Mouse (Mus musculus) C2C12 (cell line): ENCODE data around the gene Tanc1. TPM values are rescaled to one million over a fixed set of nuclear protein-coding genes. Genes with fewer than 3 reads are reported as not detected.

Experiments
- H3K27me3 ChIP-seq: one replicate; pipeline ENCODE4 v1.6.1; 2011; ENCODE audit not compliant: control insufficient read depth, insufficient read depth, insufficient read length
- H3K36me3 ChIP-seq: one replicate; pipeline ENCODE4 v1.6.1; 2011; ENCODE audit not compliant: control insufficient read depth, insufficient read depth
- H3K4me3 ChIP-seq: one replicate; pipeline ENCODE4 v1.5.1; 2011; ENCODE audit warnings: mild to moderate bottlenecking, control low read depth; ENCODE audit not compliant: poor library complexity, insufficient read depth, severe bottlenecking
- H3K79me2 ChIP-seq: one replicate; pipeline ENCODE4 v1.6.1; 2011; ENCODE audit not compliant: control insufficient read depth, insufficient read depth
- H3K79me3 ChIP-seq: one replicate; pipeline ENCODE4 v1.6.1; 2011; ENCODE audit warnings: low read depth, control low read depth
- H3ac ChIP-seq: one replicate; pipeline ENCODE3; 2011; ENCODE audit warnings: low read depth; ENCODE audit not compliant: control insufficient read depth, insufficient read length
- CEBPB ChIP-seq: IDR thresholded peaks from one replicate; pipeline ENCODE4 v1.6.1; 2011; ENCODE audit warnings: low read depth, mild to moderate bottlenecking, control low read depth, moderate library complexity
- CTCF ChIP-seq: IDR thresholded peaks from one replicate; pipeline ENCODE4 v1.5.1; 2011; ENCODE audit not compliant: control insufficient read depth, insufficient read depth, insufficient read length
- FOSL1 ChIP-seq: IDR thresholded peaks from one replicate; pipeline ENCODE4 v1.8.0; 2011; ENCODE audit warnings: mild to moderate bottlenecking, low read length; ENCODE audit not compliant: poor library complexity, insufficient read depth, severe bottlenecking
- MAX ChIP-seq: IDR thresholded peaks from one replicate; pipeline ENCODE4 v1.6.1; 2011; ENCODE audit warnings: mild to moderate bottlenecking, control low read depth
- MYOD1 ChIP-seq: IDR thresholded peaks from one replicate; pipeline ENCODE4 v1.6.1; 2011; ENCODE audit warnings: low read depth; ENCODE audit not compliant: control insufficient read depth, insufficient read length
- MYOG ChIP-seq: IDR thresholded peaks from one replicate; pipeline ENCODE4 v1.6.1; 2011; ENCODE audit not compliant: control insufficient read depth, insufficient read length; ENCODE audit errors: extremely low read depth
- USF1 ChIP-seq: IDR thresholded peaks from one replicate; pipeline ENCODE4 v1.6.1; 2011; ENCODE audit warnings: low read depth, mild to moderate bottlenecking, control low read depth, moderate library complexity
- polyA plus RNA-seq: library from polyadenylated mRNA; unstranded; fragments of >200 nt; fragmentation: generic; extraction: Trizol; gene quantifications from one replicate; pipeline ENCODE4 v1.2.1, GENCODE M21; 2012; ENCODE audit warnings: missing spikeins

Gene Tanc1
- polyA plus RNA-seq, 1 experiment = 24.9 TPM

GRCm38 (mm10) chr2:59794838-59795237 lies 183.0 kb downstream of the Tanc1 start:
- Histone ChIP-seq H3K27me3 (no peaks in the 10 kb centered on the region), H3K79me2 (no peaks in the 10 kb centered on the region), H3K36me3 (peaks cover 84% of the 10 kb centered on the region), H3K79me3 (no peaks in the 10 kb centered on the region), H3ac (no peak overlapping the region), H3K4me3 (no peak overlapping the region)
- TF ChIP-seq MYOG = no peak
- no peak for TF ChIP-seq FOSL1
- TF ChIP-seq CEBPB = no peak
- TF ChIP-seq MAX = no peak
- TF ChIP-seq MYOD1 = no peak
- no peak for TF ChIP-seq USF1
- TF ChIP-seq CTCF = no peak

- H3K36me3 ChIP-seq = peaks cover 82% of the 10 kb centered on the region
- no peak overlapping the region for H3K4me3 ChIP-seq
These were observed 187.2 kb downstream of the Tanc1 start for GRCm38 (mm10) chr2:59798934-59799532.

GRCm38 (mm10) chr2:59799572-59799971 lies 187.7 kb downstream of the Tanc1 start:
- TF ChIP-seq CEBPB = no peak
- TF ChIP-seq MYOD1 = no peak
- TF ChIP-seq FOSL1 = no peak
- TF ChIP-seq MAX = no peak
- no peak for TF ChIP-seq MYOG
- TF ChIP-seq CTCF = no peak
- no peak for TF ChIP-seq USF1
- no peaks in the 10 kb centered on the region for H3K79me2 ChIP-seq
- no peak overlapping the region for H3K4me3 ChIP-seq
- H3ac ChIP-seq = no peak overlapping the region
- peaks cover 81% of the 10 kb centered on the region for H3K36me3 ChIP-seq
- no peaks in the 10 kb centered on the region for H3K79me3 ChIP-seq
- no peaks in the 10 kb centered on the region for H3K27me3 ChIP-seq

More at GRCm38 (mm10) chr2:59798934-59799532, 187.2 kb downstream of the Tanc1 start:
- TF ChIP-seq USF1 = no peak
- no peak for TF ChIP-seq FOSL1
- H3ac ChIP-seq = no peak overlapping the region
- no peaks in the 10 kb centered on the region for H3K27me3 ChIP-seq
- H3K79me3 ChIP-seq = no peaks in the 10 kb centered on the region
- no peaks in the 10 kb centered on the region for H3K79me2 ChIP-seq

- Histone ChIP-seq H3K36me3 (peaks cover 76% of the 10 kb centered on the region), H3K79me3 (no peaks in the 10 kb centered on the region), H3ac (no peak overlapping the region), H3K27me3 (no peaks in the 10 kb centered on the region), H3K4me3 (no peak overlapping the region), H3K79me2 (no peaks in the 10 kb centered on the region)
- TF ChIP-seq MAX (no peak), FOSL1 (no peak), MYOD1 (no peak), CTCF (no peak), MYOG (no peak), CEBPB (no peak), USF1 (no peak)
These were observed 188.8 kb downstream of the Tanc1 start for GRCm38 (mm10) chr2:59800481-59801266.

GRCm38 (mm10) chr2:59802722-59803387 lies 191.0 kb downstream of the Tanc1 start:
- TF ChIP-seq USF1 = no peak
- no peak for TF ChIP-seq FOSL1
- TF ChIP-seq CEBPB = no peak
- no peak for TF ChIP-seq MAX
- TF ChIP-seq CTCF = no peak
- TF ChIP-seq MYOG = no peak
- no peak for TF ChIP-seq MYOD1
- no peak overlapping the region for H3K4me3 ChIP-seq
- H3K79me2 ChIP-seq = no peaks in the 10 kb centered on the region
- H3ac ChIP-seq = no peak overlapping the region
- peaks cover 76% of the 10 kb centered on the region for H3K36me3 ChIP-seq
- no peaks in the 10 kb centered on the region for H3K79me3 ChIP-seq
- no peaks in the 10 kb centered on the region for H3K27me3 ChIP-seq
